Mouse (Mus musculus): ENCODE results near the gene Gm4737.
"Not testable (repeated sequence)": the region's sequence is repeated elsewhere in the genome, so short reads cannot be mapped to it uniquely, and the experiment has no call there.

Gene Gm4737

GRCm38 (mm10) chr16:46154832-46155231 is at the start of gene Gm4737:
Gene Gm4737, minus strand, starts transcription at chr16:46155077.
- not testable (repeated sequence) for DNase-seq (ENCODE audit: low read depth, low spot score)

DNA sequence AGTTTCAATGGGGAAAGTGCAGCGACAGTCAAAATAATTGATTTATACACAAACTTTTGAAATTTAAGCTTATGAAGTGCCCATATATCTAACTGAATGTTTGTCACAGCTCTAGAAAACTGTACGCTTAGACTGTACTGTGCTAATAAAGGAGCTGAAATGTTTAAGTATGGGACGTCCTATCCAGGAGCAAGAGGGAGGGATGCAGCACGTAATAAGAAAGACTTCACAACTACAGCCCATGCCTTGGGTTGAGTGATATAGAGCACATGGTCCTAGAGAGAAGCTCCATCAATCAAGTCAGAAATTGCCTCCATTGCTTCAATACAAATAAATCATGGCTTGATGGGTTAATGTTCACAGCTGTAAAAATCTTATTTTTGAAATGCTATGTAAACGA is 40.9 kb upstream of the Gm4737 start:
- no peak for DNase-seq (ENCODE audit: low read depth, low spot score)

GRCm38 (mm10) chr16:46183096-46183495 is 28.2 kb upstream of the Gm4737 start:
- DNase-seq (ENCODE audit: low read depth, low spot score): no peak

DNA sequence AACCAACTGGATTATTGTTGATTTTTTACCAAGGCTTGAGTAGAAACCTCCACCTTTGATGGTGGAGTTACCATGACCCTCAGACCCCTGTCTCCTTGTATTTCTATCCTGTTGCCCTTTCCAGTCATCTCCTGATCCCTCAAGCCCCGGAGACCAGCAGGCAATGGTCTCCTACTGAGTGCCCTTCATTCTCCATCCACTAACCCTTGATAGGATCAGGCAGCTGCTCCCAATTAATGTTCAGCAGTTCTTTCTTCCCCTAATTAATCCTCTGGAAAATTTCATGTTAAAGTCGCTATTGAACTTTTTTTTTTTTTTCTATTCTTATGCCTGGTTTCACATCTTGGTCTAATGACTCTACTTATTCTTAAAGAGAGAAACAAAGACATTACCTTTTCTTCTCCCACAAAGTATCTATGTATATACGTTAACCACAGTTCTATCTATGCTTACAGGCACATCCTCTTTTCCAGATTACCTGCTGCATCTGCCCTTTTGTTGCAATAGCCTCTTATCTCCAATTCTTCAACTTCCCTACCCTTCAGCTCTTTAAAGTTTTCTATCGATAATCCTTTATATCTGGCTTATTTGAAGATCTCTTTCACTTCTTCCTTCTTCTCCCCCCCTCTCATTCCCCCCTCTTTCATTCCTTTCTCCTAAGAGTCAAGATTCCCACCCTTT is 23.4 kb upstream of the Gm4737 start:
- DNase-seq (ENCODE audit: low read depth, low spot score): no peak

GRCm38 (mm10) chr16:46173039-46173438 is 18.2 kb upstream of the Gm4737 start:
- no peak for DNase-seq (ENCODE audit: low read depth, low spot score)

DNA sequence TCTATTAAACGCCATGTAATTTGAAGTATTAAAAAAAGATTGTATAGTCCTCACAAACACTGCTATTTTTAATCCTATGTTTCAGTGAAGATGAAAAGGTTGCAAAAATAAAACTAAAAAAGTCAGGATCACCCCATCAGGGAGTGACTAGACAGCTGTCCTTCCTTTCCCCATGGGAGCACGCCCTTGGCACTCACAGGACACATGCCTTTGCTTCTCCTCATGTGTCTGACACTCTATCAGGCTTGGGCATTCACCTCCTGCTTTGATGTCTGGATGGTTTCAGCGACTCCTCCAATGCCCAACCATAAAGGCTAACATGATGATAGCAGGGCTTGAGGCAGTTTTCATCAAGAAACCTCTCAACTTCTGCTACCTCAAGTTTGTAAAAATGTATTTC is 12.1 kb upstream of the Gm4737 start:
- no peak for DNase-seq (ENCODE audit: low read depth, low spot score)

GRCm38 (mm10) chr16:46165305-46165704 is 10.4 kb upstream of the Gm4737 start:
- DNase-seq (ENCODE audit: low read depth, low spot score): no peak

GRCm38 (mm10) chr16:46151141-46151540 is 3.7 kb downstream of the Gm4737 start:
- DNase-seq (ENCODE audit: low read depth, low spot score): no peak

- DNase-seq (ENCODE audit: low read depth, low spot score): no peak
Observed at GRCm38 (mm10) chr16:46148661-46149341, 6.1 kb downstream of the Gm4737 start.

GRCm38 (mm10) chr16:46146962-46147361 is 7.9 kb downstream of the Gm4737 start:
- no peak for DNase-seq (ENCODE audit: low read depth, low spot score)

DNA sequence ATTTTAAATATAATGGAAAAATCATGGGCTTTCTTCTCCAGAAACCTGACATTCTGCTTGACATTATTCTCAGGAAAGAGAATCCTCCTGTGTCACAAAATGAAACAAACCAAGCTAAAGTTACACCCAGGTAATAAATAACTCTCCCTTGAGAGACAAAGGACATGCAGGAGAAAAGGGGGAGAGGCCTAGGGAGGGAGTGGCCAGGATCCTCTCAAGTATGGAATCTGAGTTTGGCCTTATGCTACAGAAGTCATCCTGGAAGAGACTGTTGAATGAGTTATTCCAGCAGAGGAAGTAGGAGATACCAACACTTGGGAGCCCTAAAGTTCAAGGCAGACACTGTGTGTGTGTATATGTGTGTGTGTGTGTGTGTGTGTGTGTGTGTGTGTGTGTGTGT is 32.6 kb downstream of the Gm4737 start:
- DNase-seq (ENCODE audit: low read depth, low spot score): no peak

- no peak for DNase-seq (ENCODE audit: low read depth, low spot score)
Observed at GRCm38 (mm10) chr16:46121420-46121819, 33.5 kb downstream of the Gm4737 start.

DNA sequence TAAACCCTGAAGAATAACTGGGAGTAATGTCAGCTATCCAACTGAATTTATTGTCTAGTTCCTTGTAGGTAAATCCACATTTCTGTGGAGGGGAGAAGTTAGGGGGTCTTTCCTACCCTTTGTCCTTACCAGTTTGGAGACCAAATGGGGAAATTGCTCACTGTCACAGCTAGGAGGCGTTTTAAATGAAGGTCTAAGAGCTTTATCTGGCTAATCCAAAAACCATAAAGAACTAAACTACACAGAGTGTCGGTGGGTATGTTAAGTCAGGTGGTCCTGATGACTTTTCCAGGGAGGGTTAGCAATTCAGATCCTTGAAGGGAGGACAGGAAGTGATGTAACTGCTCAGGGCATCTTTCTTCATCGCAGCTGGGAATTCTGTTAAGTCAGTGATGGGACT is 34.3 kb downstream of the Gm4737 start:
- no peak for DNase-seq (ENCODE audit: low read depth, low spot score)

DNA sequence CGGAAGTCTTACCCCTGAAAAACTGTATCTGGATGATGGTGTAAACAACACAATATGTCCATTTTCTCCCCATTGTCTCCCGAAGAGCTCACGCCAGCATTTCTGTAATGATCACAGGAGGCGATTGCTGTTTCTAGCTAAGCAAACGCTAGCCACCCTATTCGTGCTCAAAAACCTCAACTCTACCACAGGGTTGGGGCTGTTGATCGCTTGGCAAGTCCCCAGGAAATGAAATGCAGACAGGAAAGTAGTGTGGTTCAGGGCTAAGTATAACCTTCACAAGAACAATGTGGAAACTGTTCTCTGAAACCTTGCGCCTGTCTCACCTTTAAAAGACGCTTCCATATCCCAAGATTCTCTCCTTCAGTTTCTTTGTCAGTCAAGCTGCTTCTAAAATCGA is 34.9 kb downstream of the Gm4737 start, which contains the start of gene Cd96:
TSS of gene Cd96 (minus strand) at position 232 of the 400 bp plus-strand sequence.
- DNase-seq (ENCODE audit: low read depth, low spot score): no peak

- DNase-seq (ENCODE audit: low read depth, low spot score): no peak
Observed at GRCm38 (mm10) chr16:46117645-46118044, 37.2 kb downstream of the Gm4737 start.

GRCm38 (mm10) chr16:46114727-46115126 is 40.1 kb downstream of the Gm4737 start:
- DNase-seq (ENCODE audit: low read depth, low spot score): no peak

GRCm38 (mm10) chr16:46109536-46109935 is 45.3 kb downstream of the Gm4737 start:
- no peak for DNase-seq (ENCODE audit: low read depth, low spot score)

GRCm38 (mm10) chr16:46107431-46107830 is 47.4 kb downstream of the Gm4737 start:
- no peak for DNase-seq (ENCODE audit: low read depth, low spot score)

DNA sequence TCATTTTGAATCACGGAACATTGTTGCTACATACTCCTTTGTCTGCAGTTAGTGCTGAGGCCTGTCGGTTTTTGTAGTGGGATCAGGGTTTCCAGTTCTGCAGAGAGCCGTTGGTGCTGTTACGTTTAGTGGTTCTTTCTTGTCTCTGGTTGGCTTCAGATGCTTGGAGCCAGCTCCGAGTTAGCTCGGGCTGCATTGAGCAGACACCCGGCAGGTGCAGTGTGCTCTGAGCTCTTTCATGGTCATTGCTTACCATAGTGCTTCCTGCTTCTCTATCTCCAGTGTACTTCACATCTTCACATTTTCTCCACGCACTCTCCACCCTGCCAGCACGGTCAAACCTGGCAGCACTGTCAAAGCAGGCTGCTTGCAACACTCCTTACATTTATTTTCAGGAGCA is 50.4 kb downstream of the Gm4737 start:
- no peak for DNase-seq (ENCODE audit: low read depth, low spot score)
